Mouse (Mus musculus) spleen, postnatal 14 days (tissue): ENCODE measurements around the gene Bri3bp.
"Not testable (repeated sequence)": the region's sequence is repeated elsewhere in the genome, so short reads cannot be mapped to it uniquely, and the experiment has no call there.

Source experiments
- DNase-seq, 2 experiments: peaks; one replicate each; pipeline ENCODE4 v3.0.0; 2021 to 2022; ENCODE audit warnings: low spot score in 2 of 2

Bri3bp gene

DNA sequence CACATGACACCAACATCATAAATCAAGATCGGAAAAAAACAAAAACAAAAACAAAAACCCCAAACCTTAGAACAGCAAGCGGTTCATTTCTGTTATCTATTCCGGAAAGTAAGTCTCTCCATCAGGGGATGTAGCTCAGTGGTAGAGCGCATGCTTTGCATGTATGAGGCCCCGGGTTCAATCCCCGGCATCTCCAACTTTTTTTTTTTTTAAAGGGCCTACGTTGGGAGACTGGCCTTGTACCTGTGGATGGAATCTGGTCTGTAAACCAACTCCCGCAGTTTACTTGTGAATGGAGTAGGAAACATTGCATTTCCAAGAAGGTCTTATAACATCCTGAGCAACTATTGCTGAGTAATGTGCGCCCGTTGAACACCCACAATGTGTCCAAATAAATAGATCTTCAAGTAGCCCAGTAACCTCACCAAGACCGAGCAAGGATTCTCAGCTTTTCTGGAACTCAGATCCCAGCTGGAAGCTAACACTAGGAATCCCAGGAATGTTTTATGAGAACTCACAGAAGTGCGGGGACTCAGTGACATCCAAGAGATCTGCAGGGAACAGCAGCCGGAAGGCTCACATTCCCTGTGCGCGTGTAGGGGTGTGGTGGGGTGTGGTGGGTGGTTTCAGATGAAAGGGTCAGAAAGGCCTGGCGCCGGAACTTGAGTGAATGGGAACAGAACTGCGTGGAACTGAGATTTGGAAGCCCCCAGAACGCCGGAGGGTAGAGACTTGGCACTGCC, 31.8 kb upstream of the Bri3bp start:
- no peak for DNase-seq

DNA sequence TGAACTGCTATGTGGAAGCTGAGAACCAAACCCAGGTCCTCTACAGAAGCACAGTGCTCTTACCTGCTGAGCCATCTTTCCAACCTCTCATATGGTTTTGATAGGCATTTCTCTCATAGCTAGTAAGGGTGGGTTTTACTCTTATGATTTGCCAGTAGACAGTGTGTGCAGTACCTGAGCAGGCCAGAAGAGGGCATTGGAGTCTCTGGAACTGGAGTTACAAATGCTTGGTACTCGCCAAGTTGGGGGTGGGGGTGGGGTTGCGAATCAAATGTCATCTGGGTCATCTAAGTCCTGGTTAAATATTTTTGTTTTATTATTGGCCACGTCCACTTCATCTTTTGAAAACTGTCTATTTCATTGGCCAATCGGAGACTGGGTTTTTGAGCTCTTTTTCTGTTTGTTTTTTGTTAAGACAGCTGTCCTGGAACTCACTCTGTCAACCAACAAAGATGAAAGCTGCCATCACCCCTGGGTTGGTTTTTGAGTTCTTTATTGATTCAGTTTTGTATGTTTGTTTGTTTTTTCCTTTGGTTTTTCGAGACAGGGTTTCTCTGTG, 29.3 kb upstream of the Bri3bp start:
- DNase-seq, result peak; percentile 69 to 79

DNA sequence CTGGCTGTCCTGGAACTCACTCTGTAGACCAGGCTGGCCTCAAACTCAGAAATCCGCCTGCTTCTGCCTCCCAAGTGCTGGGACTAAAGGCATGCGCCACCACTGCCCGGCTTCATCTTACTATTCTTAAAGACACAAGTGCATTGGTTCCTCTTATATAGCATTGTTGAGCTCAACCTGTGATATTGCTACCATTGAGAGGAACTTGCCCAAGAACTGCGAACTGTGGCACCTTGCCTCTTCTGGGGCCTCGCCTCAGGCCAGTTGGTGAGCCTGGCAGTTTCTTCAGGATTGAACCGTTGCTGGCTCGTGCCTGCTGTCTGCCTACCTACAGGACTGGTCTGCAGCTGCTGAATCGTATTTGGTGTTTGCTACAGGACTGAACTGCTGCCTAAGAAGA, 28.8 kb upstream of the Bri3bp start:
- DNase-seq, result not testable (repeated sequence)

GRCm38 (mm10) chr5:125413763-125414162, 27.6 kb upstream of the Bri3bp start:
- no peak for DNase-seq

- DNase-seq, result no peak
Measured at GRCm38 (mm10) chr5:125416183-125416582, 25.2 kb upstream of the Bri3bp start.

- no peak for DNase-seq
Measured at GRCm38 (mm10) chr5:125418636-125419035, 22.7 kb upstream of the Bri3bp start.

- DNase-seq, result no peak
Measured at GRCm38 (mm10) chr5:125419124-125419523, 22.2 kb upstream of the Bri3bp start.

DNA sequence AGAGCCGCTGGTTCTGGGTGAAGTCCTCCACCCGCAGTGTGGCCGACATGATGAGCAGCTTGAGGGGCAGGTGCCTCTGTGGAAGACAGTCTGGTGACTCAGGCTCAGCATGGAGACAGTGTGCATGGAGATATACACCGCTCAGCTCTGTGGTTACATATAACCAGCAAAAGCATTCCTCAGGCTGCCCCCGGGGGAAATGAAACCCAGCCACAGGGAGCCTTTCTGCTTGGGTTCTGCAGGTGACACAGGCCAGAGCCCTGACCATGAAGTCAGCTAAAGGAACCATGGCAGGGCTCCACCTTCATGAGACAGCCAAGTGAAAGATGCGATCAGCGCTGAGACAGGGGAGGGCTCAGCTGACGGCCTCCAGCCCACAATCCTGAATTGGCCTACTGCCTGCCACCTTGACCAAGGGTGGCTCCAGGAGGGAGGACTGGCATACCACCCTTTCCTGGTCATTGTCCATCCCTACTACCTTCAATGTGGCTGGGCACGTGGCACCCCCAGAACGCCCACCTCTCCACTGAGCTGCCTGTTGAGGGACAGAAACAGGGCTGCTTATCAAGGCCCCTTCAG, 15.6 kb upstream of the Bri3bp start:
- DNase-seq, result no peak

- no peak for DNase-seq
Measured at GRCm38 (mm10) chr5:125426343-125426742, 15.0 kb upstream of the Bri3bp start.

DNA sequence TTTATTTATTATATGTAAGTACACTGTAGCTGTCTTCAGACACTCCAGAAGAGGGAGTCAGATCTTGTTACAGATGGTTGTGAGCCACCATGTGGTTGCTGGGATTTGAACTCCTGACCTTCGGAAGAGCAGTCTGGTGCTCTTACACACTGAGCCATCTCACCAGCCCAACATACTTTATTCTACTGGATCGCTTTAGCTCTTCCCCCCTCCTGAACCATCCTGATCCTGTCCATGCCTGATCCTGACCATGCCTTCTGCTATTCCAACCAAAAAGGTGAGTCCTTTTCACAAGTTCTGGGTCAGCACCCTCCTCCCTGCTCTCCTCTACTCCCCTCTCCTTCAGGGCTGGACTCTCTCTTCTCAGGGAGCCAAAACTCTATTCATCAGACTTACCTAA, 9.0 kb upstream of the Bri3bp start:
- not testable (repeated sequence) for DNase-seq

- peak; percentile 83 to 88 for DNase-seq
Measured at GRCm38 (mm10) chr5:125433793-125434337, 7.5 kb upstream of the Bri3bp start, which contains the start of gene Dhx37. Gene Dhx37, minus strand, starts transcription at chr5:125434121.

DNA sequence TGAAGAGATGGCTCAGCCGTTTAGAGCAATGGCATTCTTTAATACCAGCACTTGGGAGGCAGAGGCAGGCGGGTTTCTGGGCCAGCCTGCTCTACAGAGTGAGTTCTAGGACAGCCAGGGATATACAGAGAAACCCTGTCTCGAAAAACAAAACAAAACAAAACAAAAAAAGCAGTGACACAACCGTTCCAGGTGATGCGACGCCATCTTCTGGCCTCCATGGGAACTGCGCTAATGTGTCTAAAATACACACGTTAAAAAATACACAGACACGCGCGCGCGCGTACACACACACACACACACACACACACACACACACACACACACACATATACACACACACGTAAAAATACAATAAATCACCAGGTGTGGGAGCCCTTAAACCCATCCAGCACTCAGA, 7.0 kb upstream of the Bri3bp start:
- not testable (repeated sequence) for DNase-seq

DNA sequence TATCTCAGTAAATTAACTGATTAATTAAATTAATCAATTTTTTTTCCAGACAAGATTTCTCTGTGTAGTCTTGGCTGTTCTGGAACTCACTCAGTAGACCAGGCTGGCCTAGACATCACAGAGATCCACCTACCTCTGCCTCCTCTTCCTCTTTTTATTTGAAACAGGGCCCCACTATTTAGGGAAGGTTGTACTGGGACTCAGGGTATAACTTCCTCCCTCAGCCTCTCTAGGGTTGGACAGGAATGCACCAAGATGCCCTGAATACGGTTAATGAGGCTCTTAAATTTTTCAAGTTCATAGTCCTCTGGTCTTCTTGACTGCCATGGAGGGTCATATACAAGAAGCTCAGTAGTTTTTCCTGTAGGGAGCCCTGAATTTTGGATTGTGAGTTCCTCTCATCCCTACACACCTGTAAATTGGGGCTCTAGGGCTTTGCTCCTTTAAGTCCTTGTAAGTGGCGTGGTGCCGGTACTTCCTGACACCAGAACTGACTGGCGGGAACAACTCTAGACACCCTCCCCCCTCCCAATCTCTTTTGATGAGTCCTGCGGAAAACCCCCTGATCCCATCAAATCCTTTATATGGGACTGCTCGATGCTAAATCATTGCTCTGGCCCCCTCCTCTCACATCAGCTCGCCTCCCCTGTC, 660 bp upstream of the Bri3bp start:
- no peak for DNase-seq

DNA sequence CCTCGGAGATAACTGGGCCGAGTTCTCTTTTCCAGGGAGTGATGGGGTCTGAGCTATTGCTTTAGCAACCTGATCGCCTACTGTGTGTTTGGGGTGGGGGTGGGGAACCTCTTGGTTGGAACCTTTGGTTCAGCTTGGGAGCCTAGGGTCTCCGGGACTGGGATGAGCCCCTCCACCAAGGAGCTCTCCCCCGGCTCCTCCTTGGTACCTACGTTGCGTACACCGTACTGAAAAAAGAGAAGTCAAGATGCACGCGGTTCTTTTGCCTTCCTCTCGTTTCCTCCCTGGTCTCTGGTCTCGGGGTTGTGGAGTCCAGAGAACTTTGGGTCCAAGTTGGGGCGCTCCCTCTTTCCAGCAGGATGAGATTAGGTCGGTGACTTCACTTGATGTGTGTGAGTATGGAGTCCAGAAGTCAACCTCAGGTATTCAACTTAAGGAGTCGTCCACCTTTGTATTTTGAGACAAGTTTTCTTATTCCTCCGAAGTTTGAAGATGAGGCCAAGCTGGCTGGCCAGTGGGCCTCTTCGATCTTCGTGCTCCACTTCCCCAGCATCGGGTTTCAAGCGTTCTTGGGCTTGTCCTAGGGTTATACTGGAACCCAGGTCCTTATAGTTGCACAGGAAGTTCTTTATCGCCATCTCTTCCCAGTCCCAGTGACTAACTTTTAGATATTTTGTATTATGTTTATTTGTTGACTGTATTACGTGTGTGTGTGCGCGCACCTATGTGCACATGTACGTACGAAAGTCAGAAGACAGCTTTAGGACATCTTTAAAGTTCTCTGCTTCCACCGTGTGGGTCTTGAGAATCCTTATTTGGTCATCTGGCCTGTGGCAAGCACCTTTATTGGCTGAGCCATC, 998 bp downstream of the Bri3bp start:
- no peak for DNase-seq

DNA sequence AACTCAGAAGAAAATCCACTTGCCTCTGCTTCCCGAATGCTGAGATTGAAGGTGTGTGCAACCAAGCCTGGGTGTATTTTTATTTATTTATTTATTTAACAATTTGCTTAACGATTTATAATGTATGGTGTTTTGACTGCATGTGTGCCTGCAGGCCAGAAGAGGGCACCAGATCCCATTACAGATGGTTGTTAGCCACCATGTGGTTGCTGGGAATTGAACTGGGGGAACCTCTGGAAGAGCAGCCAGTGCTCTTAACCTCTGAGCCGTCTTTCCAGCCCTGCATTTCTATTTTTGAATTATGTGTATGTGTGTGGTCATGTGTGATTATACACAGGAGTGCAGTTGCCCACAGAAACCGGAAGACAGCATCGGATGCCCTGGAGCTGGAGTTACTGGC, 2.0 kb downstream of the Bri3bp start:
- DNase-seq, result no peak

DNA sequence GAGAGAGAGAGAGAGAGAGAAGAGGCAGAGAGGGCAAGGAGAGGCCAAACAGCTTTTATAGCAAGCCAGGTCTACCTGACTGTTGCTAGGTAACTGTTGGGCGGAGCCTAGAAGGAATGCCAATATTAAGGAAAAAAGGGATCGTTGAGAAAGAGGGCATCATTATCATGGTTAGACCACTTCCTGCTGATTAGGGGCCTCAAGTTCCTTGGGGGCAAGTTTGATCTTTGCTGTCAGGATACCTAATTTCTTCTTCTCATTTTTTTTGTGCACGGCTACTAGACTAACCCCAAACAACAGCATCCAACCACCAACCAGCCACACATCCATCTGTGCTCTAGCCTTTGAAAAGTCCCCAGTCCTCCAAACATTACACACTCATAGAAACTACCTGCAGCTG, 2.5 kb downstream of the Bri3bp start:
- DNase-seq, result no peak

DNA sequence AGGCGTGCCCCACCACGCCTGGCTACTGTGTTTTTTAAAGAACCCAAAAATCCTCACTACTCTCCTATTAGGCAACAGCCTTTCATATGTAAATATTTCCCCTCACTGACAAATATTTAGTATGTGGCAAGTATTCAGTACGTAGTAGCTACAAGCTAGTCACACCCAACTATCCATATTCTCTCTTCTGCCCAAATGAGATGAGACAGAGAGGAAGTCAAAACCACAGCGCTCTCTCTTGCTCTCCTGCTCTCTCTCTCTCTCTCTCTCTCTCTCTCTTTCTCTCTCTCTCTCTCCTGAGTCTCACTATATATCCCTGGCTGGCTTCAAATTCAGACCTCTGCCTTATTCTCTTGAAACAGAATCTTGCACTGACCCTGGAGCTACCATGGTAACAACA, 3.2 kb downstream of the Bri3bp start:
- no peak for DNase-seq

- no peak for DNase-seq
Measured at GRCm38 (mm10) chr5:125446344-125446743, 5.0 kb downstream of the Bri3bp start.

DNA sequence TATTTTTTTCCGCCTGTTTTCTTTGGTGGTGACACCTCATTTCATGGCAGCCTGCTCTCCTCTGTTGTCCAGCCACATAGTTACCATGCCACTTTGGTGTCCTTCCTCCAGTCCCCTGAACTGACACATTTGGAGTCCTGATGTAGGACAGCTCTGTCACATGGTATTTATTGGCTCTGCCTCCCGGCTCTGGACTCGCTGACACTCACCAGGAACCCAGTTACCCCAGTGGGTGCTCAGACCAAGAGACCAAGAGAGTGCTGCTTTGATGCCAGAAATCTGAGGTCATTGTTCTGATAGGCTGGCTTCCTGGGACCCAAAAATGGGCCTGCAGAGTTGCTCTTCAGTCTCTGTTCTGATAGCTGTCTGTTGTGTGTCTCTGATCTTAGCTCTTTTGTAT, 6.7 kb downstream of the Bri3bp start:
- DNase-seq, result no peak

DNA sequence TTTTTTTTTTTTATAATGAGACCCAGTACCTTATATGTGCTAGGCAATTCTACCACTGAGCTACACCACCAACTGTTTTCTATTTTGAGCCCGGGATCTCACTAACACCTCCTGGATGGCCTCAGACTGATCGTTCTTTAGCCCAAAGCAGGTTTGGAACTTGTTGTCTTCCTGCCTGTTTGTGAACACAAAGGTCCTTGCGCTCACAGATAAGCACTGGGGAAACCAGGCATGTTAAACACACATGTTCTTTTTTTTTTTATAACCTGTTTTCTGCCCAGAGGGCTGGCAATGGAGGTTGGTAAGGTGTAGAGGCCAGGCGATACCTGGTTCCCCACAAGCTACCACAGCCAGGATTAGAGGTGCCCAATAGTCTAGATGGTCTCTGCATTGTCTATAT, 7.3 kb downstream of the Bri3bp start:
- DNase-seq, result no peak

- DNase-seq, result no peak
Measured at GRCm38 (mm10) chr5:125449306-125449705, 7.9 kb downstream of the Bri3bp start.

- DNase-seq, result no peak
Measured at GRCm38 (mm10) chr5:125452573-125452972, 11.2 kb downstream of the Bri3bp start.
